Comparison of ENCODE assay signal across 25 mouse cellular contexts in genomic region chr14:31936581-31936980, GRCm38 (mm10).
DNase-seq lines count a peak whose midpoint lies in the region; ATAC-seq and TF ChIP-seq lines count a peak whose summit lies in the region.
"Had no signal": no experiment of that assay in that cellular context is flagged by ENCODE, and none has a peak within 500 bp of the region (broad histone marks: within the 10 kb centered on the region; RNA-seq: fewer than 3 reads in every experiment).

No protein-coding gene starts in this region.

- TF ChIP-seq CTCF in intestine, postnatal 0 days (IDR thresholded peaks at IDR 0.05; ENCODE audit: low read depth), result no peak

- DNase-seq in forebrain, embryonic 10.5 days (ENCODE audit: extremely low spot score, low spot score), result no peak
- DNase-seq in forebrain, embryonic 14.5 days (ENCODE audit: low spot score), result no peak
- DNase-seq in midbrain, embryonic 10.5 days (ENCODE audit: low spot score), result no peak
- DNase-seq: adrenal gland, adult 8-10 months; adrenal gland, postnatal 14 days; adrenal gland, postnatal 36 days; B cell, adult 2 months; cerebellum, adult 11-12 months; cerebellum, adult 2 months; cerebellum, adult 9-10 months; cerebellum, postnatal 25 days had no signal

- H3K9ac ChIP-seq in forebrain, embryonic 14.5 days (ENCODE audit: low read length), result no peak overlapping the region
- no peak overlapping the region for H3K9ac ChIP-seq in intestine, postnatal 0 days (ENCODE audit: low read depth, low read length)
- H3K9ac ChIP-seq in intestine, embryonic 15.5 days, result no peak overlapping the region
- no peak overlapping the region for H3K9ac ChIP-seq in midbrain, embryonic 13.5 days (replicated peaks)
- H3K9ac ChIP-seq in midbrain, embryonic 15.5 days, result no peak overlapping the region
- H3K9ac ChIP-seq in midbrain, embryonic 16.5 days (ENCODE audit: low read depth, low read length), result no peak overlapping the region
- H3K9ac ChIP-seq: embryonic facial prominence, embryonic 12.5 days; forebrain, embryonic 12.5 days; forebrain, embryonic 15.5 days had no signal

- ATAC-seq in forebrain, embryonic 14.5 days, result no peak
- 0 out of 2 replicates have a peak, but pooled peaks have one; percentile 46 for ATAC-seq in intestine, postnatal 0 days
- no peak for ATAC-seq in intestine, embryonic 15.5 days
- ATAC-seq in midbrain, embryonic 13.5 days, result no peak
- ATAC-seq in midbrain, embryonic 15.5 days (replicated peaks), result no peak
- ATAC-seq in midbrain, embryonic 16.5 days, result no peak
- ATAC-seq: activated CD4-positive, CD25-positive, alpha-beta regulatory T cell, adult 4 months; CD4-positive, CD25-positive, alpha-beta regulatory T cell, adult 4 months; forebrain, embryonic 15.5 days; Patski had no signal

- peak overlapping the region; percentile 90 for H3K27ac ChIP-seq in forebrain, embryonic 10.5 days
- H3K27ac ChIP-seq in forebrain, embryonic 14.5 days (ENCODE audit: low read depth, low read length), result no peak overlapping the region
- H3K27ac ChIP-seq in intestine, postnatal 0 days (ENCODE audit: low read depth, low read length), result no peak overlapping the region
- H3K27ac ChIP-seq in intestine, embryonic 15.5 days, result no peak overlapping the region
- peak overlapping the region; percentile 91; the same call in 1 of the 2 replicates for H3K27ac ChIP-seq in midbrain, embryonic 10.5 days (replicated peaks)
- H3K27ac ChIP-seq in midbrain, embryonic 13.5 days, result no peak overlapping the region
- H3K27ac ChIP-seq in midbrain, embryonic 15.5 days, result 0 out of 2 replicates have a peak overlapping the region, but pooled peaks have one; percentile 93
- H3K27ac ChIP-seq in midbrain, embryonic 16.5 days (ENCODE audit: low read length), result no peak overlapping the region
- H3K27ac ChIP-seq: embryonic facial prominence, embryonic 10.5 days; embryonic facial prominence, embryonic 12.5 days had no signal

- 88% methylated on average over 3 of the region's 3 CpGs for WGBS in forebrain, embryonic 10.5 days
- 73% methylated on average over 3 of the region's 3 CpGs for WGBS in forebrain, embryonic 14.5 days
- WGBS in intestine, postnatal 0 days, result 75% methylated on average over 3 of the region's 3 CpGs
- WGBS in intestine, embryonic 15.5 days, result 81% methylated on average over 3 of the region's 3 CpGs
- WGBS in midbrain, embryonic 10.5 days, result 87% methylated on average over 3 of the region's 3 CpGs
- 87% methylated on average over 3 of the region's 3 CpGs for WGBS in midbrain, embryonic 13.5 days
- 88% methylated on average over 3 of the region's 3 CpGs for WGBS in midbrain, embryonic 15.5 days
- 86% methylated on average over 3 of the region's 3 CpGs for WGBS in midbrain, embryonic 16.5 days

- no peak overlapping the region for H3K4me3 ChIP-seq in forebrain, embryonic 10.5 days
- no peak overlapping the region for H3K4me3 ChIP-seq in forebrain, embryonic 14.5 days (ENCODE audit: low read depth, low read length)
- H3K4me3 ChIP-seq in intestine, postnatal 0 days (ENCODE audit: low read depth, low read length), result no peak overlapping the region
- H3K4me3 ChIP-seq in intestine, embryonic 15.5 days (replicated peaks), result no peak overlapping the region
- no peak overlapping the region for H3K4me3 ChIP-seq in midbrain, embryonic 10.5 days
- H3K4me3 ChIP-seq in midbrain, embryonic 13.5 days (replicated peaks), result no peak overlapping the region
- no peak overlapping the region for H3K4me3 ChIP-seq in midbrain, embryonic 15.5 days
- H3K4me3 ChIP-seq in midbrain, embryonic 16.5 days (ENCODE audit: low read depth, low read length), result no peak overlapping the region
- H3K4me3 ChIP-seq: embryonic facial prominence, embryonic 10.5 days; embryonic facial prominence, embryonic 12.5 days; forebrain, embryonic 12.5 days; forebrain, embryonic 15.5 days had no signal

- H3K9me3 ChIP-seq in forebrain, embryonic 10.5 days, result peaks cover 7% of the 10 kb centered on the region; the same call in 1 of the 2 replicates
- no peaks in the 10 kb centered on the region; the same call in 1 of the 2 replicates for H3K9me3 ChIP-seq in forebrain, embryonic 14.5 days (replicated peaks; ENCODE audit: control insufficient read depth, low read length)
- H3K9me3 ChIP-seq in intestine, postnatal 0 days (ENCODE audit: control insufficient read depth), result no peaks in the 10 kb centered on the region
- no peaks in the 10 kb centered on the region for H3K9me3 ChIP-seq in intestine, embryonic 15.5 days
- peaks cover 6% of the 10 kb centered on the region; the same call in 1 of the 2 replicates for H3K9me3 ChIP-seq in midbrain, embryonic 10.5 days (replicated peaks)
- 0 out of 2 replicates have a peak, but pooled peaks cover 5% of the 10 kb centered on the region for H3K9me3 ChIP-seq in midbrain, embryonic 13.5 days
- no peaks in the 10 kb centered on the region for H3K9me3 ChIP-seq in midbrain, embryonic 15.5 days
- peaks cover 4% of the 10 kb centered on the region; the same call in 1 of the 2 replicates for H3K9me3 ChIP-seq in midbrain, embryonic 16.5 days (replicated peaks; ENCODE audit: control insufficient read depth, low read length, poor library complexity, severe bottlenecking)
- H3K9me3 ChIP-seq: embryonic facial prominence, embryonic 10.5 days; embryonic facial prominence, embryonic 12.5 days; forebrain, embryonic 12.5 days; forebrain, embryonic 15.5 days; G1E had no signal

- H3K4me1 ChIP-seq in forebrain, embryonic 10.5 days, result peaks cover 48% of the 10 kb centered on the region
- H3K4me1 ChIP-seq in forebrain, embryonic 14.5 days (ENCODE audit: control insufficient read depth, insufficient read depth, low read length), result peaks cover 8% of the 10 kb centered on the region; the same call in 1 of the 2 replicates
- H3K4me1 ChIP-seq in intestine, postnatal 0 days (replicated peaks; ENCODE audit: control insufficient read depth, insufficient read depth, low read length), result peaks cover 10% of the 10 kb centered on the region; the same call in 1 of the 2 replicates
- H3K4me1 ChIP-seq in intestine, embryonic 15.5 days (replicated peaks), result peaks cover 11% of the 10 kb centered on the region
- peaks cover 36% of the 10 kb centered on the region for H3K4me1 ChIP-seq in midbrain, embryonic 10.5 days
- H3K4me1 ChIP-seq in midbrain, embryonic 13.5 days (replicated peaks), result peaks cover 31% of the 10 kb centered on the region
- peaks cover 21% of the 10 kb centered on the region for H3K4me1 ChIP-seq in midbrain, embryonic 15.5 days
- H3K4me1 ChIP-seq in midbrain, embryonic 16.5 days (ENCODE audit: control insufficient read depth, insufficient read depth, low read length), result peaks cover 7% of the 10 kb centered on the region

- H3K4me2 ChIP-seq in forebrain, embryonic 14.5 days (ENCODE audit: low read length), result no peak overlapping the region
- H3K4me2 ChIP-seq in intestine, postnatal 0 days (replicated peaks; ENCODE audit: low read depth), result no peak overlapping the region
- no peak overlapping the region for H3K4me2 ChIP-seq in intestine, embryonic 15.5 days (replicated peaks)
- no peak overlapping the region for H3K4me2 ChIP-seq in midbrain, embryonic 13.5 days (replicated peaks)
- H3K4me2 ChIP-seq in midbrain, embryonic 15.5 days, result no peak overlapping the region
- H3K4me2 ChIP-seq in midbrain, embryonic 16.5 days (ENCODE audit: low read length), result no peak overlapping the region
- H3K4me2 ChIP-seq: embryonic facial prominence, embryonic 12.5 days; forebrain, embryonic 12.5 days; forebrain, embryonic 15.5 days had no signal

- H3K36me3 ChIP-seq in forebrain, embryonic 10.5 days (replicated peaks), result no peaks in the 10 kb centered on the region
- no peaks in the 10 kb centered on the region for H3K36me3 ChIP-seq in forebrain, embryonic 14.5 days (ENCODE audit: control insufficient read depth, insufficient read depth, low read length)
- H3K36me3 ChIP-seq in intestine, postnatal 0 days (ENCODE audit: control insufficient read depth, insufficient read depth), result no peaks in the 10 kb centered on the region
- H3K36me3 ChIP-seq in intestine, embryonic 15.5 days, result no peaks in the 10 kb centered on the region
- no peaks in the 10 kb centered on the region for H3K36me3 ChIP-seq in midbrain, embryonic 10.5 days
- H3K36me3 ChIP-seq in midbrain, embryonic 13.5 days, result no peaks in the 10 kb centered on the region
- H3K36me3 ChIP-seq in midbrain, embryonic 15.5 days (replicated peaks), result no peaks in the 10 kb centered on the region
- H3K36me3 ChIP-seq in midbrain, embryonic 16.5 days (ENCODE audit: control insufficient read depth, insufficient read depth, low read length), result no peaks in the 10 kb centered on the region
- H3K36me3 ChIP-seq: embryonic facial prominence, embryonic 10.5 days; embryonic facial prominence, embryonic 12.5 days; forebrain, embryonic 12.5 days; forebrain, embryonic 15.5 days; G1E had no signal

- no peaks in the 10 kb centered on the region for H3K27me3 ChIP-seq in forebrain, embryonic 10.5 days (ENCODE audit: poor library complexity, severe bottlenecking)
- no peaks in the 10 kb centered on the region for H3K27me3 ChIP-seq in forebrain, embryonic 14.5 days (replicated peaks; ENCODE audit: control insufficient read depth, insufficient read depth, low read length)
- no peaks in the 10 kb centered on the region for H3K27me3 ChIP-seq in intestine, postnatal 0 days (replicated peaks; ENCODE audit: control insufficient read depth, insufficient read depth, low read length)
- H3K27me3 ChIP-seq in intestine, embryonic 15.5 days (replicated peaks), result no peaks in the 10 kb centered on the region
- H3K27me3 ChIP-seq in midbrain, embryonic 10.5 days (ENCODE audit: low read depth, poor library complexity, severe bottlenecking), result no peaks in the 10 kb centered on the region
- H3K27me3 ChIP-seq in midbrain, embryonic 13.5 days, result no peaks in the 10 kb centered on the region
- H3K27me3 ChIP-seq in midbrain, embryonic 15.5 days (replicated peaks), result no peaks in the 10 kb centered on the region
- H3K27me3 ChIP-seq in midbrain, embryonic 16.5 days (ENCODE audit: control insufficient read depth, insufficient read depth, low read depth, low read length), result no peaks in the 10 kb centered on the region
- H3K27me3 ChIP-seq: CH12.LX; embryonic facial prominence, embryonic 12.5 days; forebrain, embryonic 12.5 days; forebrain, embryonic 15.5 days; Patski had no signal

Comparison
In these comparisons a context has a peak if more than half of its experiments do, and no peak if none do; other contexts are left out.
1. H3K27ac ChIP-seq: peak in forebrain, embryonic 10.5 days (single experiment), midbrain, embryonic 10.5 days (single experiment) and midbrain, embryonic 15.5 days (single experiment); none in forebrain, embryonic 14.5 days (single experiment), intestine, postnatal 0 days (single experiment), intestine, embryonic 15.5 days (single experiment), midbrain, embryonic 13.5 days (single experiment) and midbrain, embryonic 16.5 days (single experiment).